Mouse (Mus musculus): Measurements from ENCODE around the gene Sh3pxd2a. TPM values are rescaled to one million over a fixed set of nuclear protein-coding genes. Genes with fewer than 3 reads are reported as not detected.
A peak's percentile ranks its signal among the peaks of the same experiment; 100 is the strongest.

Sh3pxd2a gene
- total RNA-seq, 2 experiments from 2014 or later: 33.9 to 35.9 TPM

GRCm38 (mm10) chr19:47230682-47231081 is 233.5 kb downstream of the Sh3pxd2a start:
- intact Hi-C loops (cut with DNase I): no loop called here
- DNase-seq (ENCODE audit: low spot score in 2 of 2): no peak

GRCm38 (mm10) chr19:47230082-47230481 is 234.1 kb downstream of the Sh3pxd2a start:
- no peak for DNase-seq (ENCODE audit: low spot score in 2 of 2)
- intact Hi-C loops (cut with DNase I): no loop called here

GRCm38 (mm10) chr19:47229461-47229860 is 234.7 kb downstream of the Sh3pxd2a start:
- DNase-seq (ENCODE audit: low spot score in 2 of 2): no peak
- intact Hi-C loops (cut with DNase I): no loop called here

- intact Hi-C loops (cut with DNase I): no loop called here
Observed at GRCm38 (mm10) chr19:47228725-47229252, 235.4 kb downstream of the Sh3pxd2a start.

GRCm38 (mm10) chr19:47225791-47226190 is 238.4 kb downstream of the Sh3pxd2a start:
- DNase-seq (ENCODE audit: low spot score in 2 of 2): no peak
- intact Hi-C loops (cut with DNase I): no loop called here

More at GRCm38 (mm10) chr19:47228725-47229252, 235.4 kb downstream of the Sh3pxd2a start:
- DNase-seq (ENCODE audit: low spot score in 2 of 2): peak; percentile 60 to 82

- intact Hi-C loops (cut with DNase I): loop anchor here (5.0 kb wide), 1 partner anchor 37 kb away; no protein-coding TSS in a partner anchor
- DNase-seq (ENCODE audit: low spot score in 2 of 2): peak in 1 of 2 experiments; percentile 35
Observed at GRCm38 (mm10) chr19:47224743-47225142, 239.5 kb downstream of the Sh3pxd2a start.

GRCm38 (mm10) chr19:47222841-47223557 is 241.2 kb downstream of the Sh3pxd2a start:
- no peak for DNase-seq (ENCODE audit: low spot score in 2 of 2)
- intact Hi-C loops (cut with DNase I): loop anchor here (5.0 kb wide), 1 partner anchor 36 kb away; no protein-coding TSS in a partner anchor

GRCm38 (mm10) chr19:47222154-47222840 is 241.9 kb downstream of the Sh3pxd2a start:
- DNase-seq (ENCODE audit: low spot score in 2 of 2): peak in 1 of 2 experiments; percentile 29
- intact Hi-C loops (cut with DNase I): loop anchor here (5.0 kb wide), 1 partner anchor 35 kb away; no protein-coding TSS in a partner anchor

- intact Hi-C loops (cut with DNase I): loop anchor here (5.0 kb wide), 1 partner anchor 34 kb away; no protein-coding TSS in a partner anchor
- no peak for DNase-seq (ENCODE audit: low spot score in 2 of 2)
Observed at GRCm38 (mm10) chr19:47221500-47222153, 242.6 kb downstream of the Sh3pxd2a start.

GRCm38 (mm10) chr19:47221006-47221405 is 243.2 kb downstream of the Sh3pxd2a start:
- intact Hi-C loops (cut with DNase I): loop anchor here (5.0 kb wide), 1 partner anchor 34 kb away; no protein-coding TSS in a partner anchor
- DNase-seq (ENCODE audit: low spot score in 2 of 2): peak in 1 of 2 experiments; percentile 41

- no peak for DNase-seq (ENCODE audit: low spot score in 2 of 2)
- intact Hi-C loops (cut with DNase I): loop anchor here (5.0 kb wide), 1 partner anchor 33 kb away; no protein-coding TSS in a partner anchor
Observed at GRCm38 (mm10) chr19:47220232-47220631, 244.0 kb downstream of the Sh3pxd2a start.

- no peak for DNase-seq (ENCODE audit: low spot score in 2 of 2)
- intact Hi-C loops (cut with DNase I): loop anchor here (5.0 kb wide), 1 partner anchor 32 kb away; no protein-coding TSS in a partner anchor
Observed at GRCm38 (mm10) chr19:47219622-47220021, 244.6 kb downstream of the Sh3pxd2a start.

- DNase-seq (ENCODE audit: low spot score in 2 of 2): no peak
- intact Hi-C loops (cut with DNase I): no loop called here
Observed at GRCm38 (mm10) chr19:47216766-47217165, 247.4 kb downstream of the Sh3pxd2a start.

GRCm38 (mm10) chr19:47213470-47213869 is 250.7 kb downstream of the Sh3pxd2a start:
- no peak for DNase-seq (ENCODE audit: low spot score in 2 of 2)
- intact Hi-C loops (cut with DNase I): no loop called here

- intact Hi-C loops (cut with DNase I): no loop called here
- no peak for DNase-seq (ENCODE audit: low spot score in 2 of 2)
Observed at GRCm38 (mm10) chr19:47212401-47212800, 251.8 kb downstream of the Sh3pxd2a start.

- intact Hi-C loops (cut with DNase I): no loop called here
- DNase-seq (ENCODE audit: low spot score in 2 of 2): peak in 1 of 2 experiments; percentile 65
Observed at GRCm38 (mm10) chr19:47211609-47212312, 252.4 kb downstream of the Sh3pxd2a start.

- intact Hi-C loops (cut with DNase I): no loop called here
- DNase-seq (ENCODE audit: low spot score in 2 of 2): no peak
Observed at GRCm38 (mm10) chr19:47210432-47210831, 253.8 kb downstream of the Sh3pxd2a start.
